Mouse (Mus musculus) sigmoid colon, adult 10 weeks (tissue): ENCODE measurements around the gene Lalba. TPM values are rescaled to one million over a fixed set of nuclear protein-coding genes. Genes with fewer than 3 reads are reported as not detected.

Experiments used
- polyA plus RNA-seq: library from polyadenylated mRNA; stranded (reverse); fragments of 350-450 nt; fragmentation: Illumina TruSeq; extraction: RNeasy Lipid Tissue Mini Kit (QIAGEN cat#74804); gene quantifications from one replicate; pipeline ENCODE4 v1.2.3, GENCODE M21; 2014; ENCODE audit warnings: low read depth, low replicate concordance

The Lalba gene
- not detected for polyA plus RNA-seq

GRCm38 (mm10) chr15:98482701-98483100, at the start of gene Lalba:
TSS of gene Lalba (minus strand) at chr15:98482721.

GRCm38 (mm10) chr15:98492102-98492501, 9.6 kb upstream of the Lalba start, which contains the start of gene Olfr279:
TSS of gene Olfr279 (plus strand) at chr15:98492402.

GRCm38 (mm10) chr15:98469596-98469995, 12.9 kb downstream of the Lalba start, which contains the start of gene OR5BS1P:
TSS of gene OR5BS1P (plus strand) at chr15:98469896.

GRCm38 (mm10) chr15:98452288-98452687, 30.2 kb downstream of the Lalba start, which contains the start of gene Olfr281:
TSS of gene Olfr281 (plus strand) at chr15:98452588.

GRCm38 (mm10) chr15:98430925-98431324, 51.6 kb downstream of the Lalba start, which contains the start of gene Olfr282:
TSS of gene Olfr282 (plus strand) at chr15:98431225.

Other genes starting within 250 kb of the Lalba start
- gene Olfr286, start 248.3 kb downstream of the Lalba start, polyA plus RNA-seq = not detected
- not detected for gene H1fnt, start 225.4 kb downstream of the Lalba start, polyA plus RNA-seq
- gene Zfp641, start 186.6 kb downstream of the Lalba start, polyA plus RNA-seq = 0.98 TPM
- not detected for gene Olfr285, start 165.4 kb downstream of the Lalba start, polyA plus RNA-seq
- gene Olfr284, start 141.7 kb downstream of the Lalba start, polyA plus RNA-seq = not detected
- not detected for gene Olfr283, start 101.8 kb downstream of the Lalba start, polyA plus RNA-seq
- gene Olfr282, start 51.5 kb downstream of the Lalba start, polyA plus RNA-seq = not detected
- not detected for gene Olfr281, start 30.1 kb downstream of the Lalba start, polyA plus RNA-seq
- gene OR5BS1P, start 12.8 kb downstream of the Lalba start, polyA plus RNA-seq = not detected
- not detected for gene Olfr279, start 9.7 kb upstream of the Lalba start, polyA plus RNA-seq
- 36.2 TPM for gene Kansl2, start 51.5 kb upstream of the Lalba start, polyA plus RNA-seq
- 66.8 TPM for gene Ccnt1, start 88.2 kb upstream of the Lalba start, polyA plus RNA-seq
- 2.1 TPM for gene 4930415O20Rik, start 88.3 kb upstream of the Lalba start, polyA plus RNA-seq
- gene Adcy6, start 127.4 kb upstream of the Lalba start, polyA plus RNA-seq = 16.8 TPM
- gene Cacnb3, start 148.1 kb upstream of the Lalba start, polyA plus RNA-seq = 0.63 TPM
- gene Ddx23, start 180.2 kb upstream of the Lalba start, polyA plus RNA-seq = 3.5 TPM
- not detected for gene Rnd1, start 194.7 kb upstream of the Lalba start, polyA plus RNA-seq
- 0.32 TPM for gene Ccdc65, start 225.5 kb upstream of the Lalba start, polyA plus RNA-seq
- gene Fkbp11, start 245.5 kb upstream of the Lalba start, polyA plus RNA-seq = not detected